Mouse (Mus musculus) intestine, embryonic 14.5 days (tissue): ENCODE results near the gene Spon1. TPM values are rescaled to one million over a fixed set of nuclear protein-coding genes. Genes with fewer than 3 reads are reported as not detected.
A peak's percentile ranks its signal among the peaks of the same experiment; 100 is the strongest.

ENCODE experiments used
- ATAC-seq: fragments of 200-750 bp; cut with Nextera tagmentation; replicated peaks from 2 replicates; pipeline ENCODE4 v1.8.0; 2017; ENCODE audit warnings: low read depth, moderate number of reproducible peaks, moderate TSS enrichment, moderate library complexity; ENCODE audit not compliant: low FRiP score, low TSS enrichment
- DNase-seq: peaks from one replicate; pipeline ENCODE4 v3.0.0-alpha.2; 2018; ENCODE audit warnings: low spot score
- H3K27ac ChIP-seq: fragments of 300-500 bp; sonication (generic); 2 replicates; pipeline ENCODE4 v1.5.1; 2014; ENCODE audit warnings: low read depth, mild to moderate bottlenecking, control low read depth
- H3K27me3 ChIP-seq: fragments of 300-500 bp; sonication (generic); replicated peaks from 2 replicates; pipeline ENCODE4 v1.6.1; 2014; ENCODE audit warnings: low read length, control low read depth; ENCODE audit not compliant: control insufficient read depth, insufficient read depth
- H3K36me3 ChIP-seq: fragments of 300-500 bp; sonication (generic); 2 replicates; pipeline ENCODE4 v1.6.1; 2014; ENCODE audit warnings: low read length, control low read depth; ENCODE audit not compliant: control insufficient read depth, insufficient read depth
- H3K4me1 ChIP-seq: fragments of 300-500 bp; sonication (generic); replicated peaks from 2 replicates; pipeline ENCODE4 v1.6.1; 2014; ENCODE audit warnings: low read length, control low read depth, mixed read lengths; ENCODE audit not compliant: control insufficient read depth, insufficient read depth
- H3K4me2 ChIP-seq: fragments of 300-500 bp; sonication (generic); 2 replicates; pipeline ENCODE4 v1.6.1; 2014; ENCODE audit warnings: low read length
- H3K4me3 ChIP-seq: fragments of 300-500 bp; sonication (generic); 2 replicates; pipeline ENCODE4 v1.5.1; 2014; ENCODE audit warnings: low read depth, low read length, control low read depth, mixed read lengths
- H3K9ac ChIP-seq: fragments of 300-500 bp; sonication (generic); 2 replicates; pipeline ENCODE4 v1.6.1; 2014; ENCODE audit warnings: mild to moderate bottlenecking, low read length
- H3K9me3 ChIP-seq: fragments of 300-500 bp; sonication (generic); 2 replicates; pipeline ENCODE4 v1.6.1; 2016; ENCODE audit warnings: low read length, control low read depth; ENCODE audit not compliant: control insufficient read depth
- WGBS: fragments of 180-500 bp; shearing (Covaris S2); extraction: QIAGEN DNeasy Blood & Tissue Kit; methylation state at CpG from one replicate; pipeline ENCODE4 v1.1.7; 2014; 5-methylcytosine and 5-hydroxymethylcytosine counted together
- polyA plus RNA-seq: library from polyadenylated mRNA; unstranded; fragments of >200 nt; fragmentation: Nextera tagmentation; extraction: Ambion mirVana; gene quantifications from 2 replicates; pipeline ENCODE4 v1.2.1, GENCODE M21; 2014

The Spon1 gene
- polyA plus RNA-seq, 1 experiment from 2014 or later: 12.2 TPM

DNA sequence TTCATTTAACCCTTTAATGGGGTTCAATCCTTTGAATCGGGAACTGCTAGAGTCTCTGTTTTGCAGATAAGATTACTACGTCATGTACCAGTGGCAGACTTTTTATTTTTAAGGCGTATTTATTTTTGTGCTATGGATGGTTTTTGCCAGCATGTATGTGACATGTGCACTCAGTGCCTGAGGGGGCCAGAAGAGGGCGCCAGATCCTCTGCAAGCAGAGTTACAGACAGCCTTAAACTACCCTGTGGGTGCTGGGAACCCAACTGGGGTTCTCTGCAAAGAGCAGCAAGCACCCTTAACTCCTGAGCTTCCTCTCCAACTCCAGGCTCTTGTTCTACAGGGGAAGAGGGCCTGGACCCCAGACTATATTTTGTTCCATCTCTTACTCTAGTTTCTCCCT, 23.2 kb upstream of the Spon1 start:
- H3K9ac ChIP-seq: no peak overlapping the region
- 90% methylated on average over 4 of the region's 4 CpGs for whole genome bisulfite sequencing

DNA sequence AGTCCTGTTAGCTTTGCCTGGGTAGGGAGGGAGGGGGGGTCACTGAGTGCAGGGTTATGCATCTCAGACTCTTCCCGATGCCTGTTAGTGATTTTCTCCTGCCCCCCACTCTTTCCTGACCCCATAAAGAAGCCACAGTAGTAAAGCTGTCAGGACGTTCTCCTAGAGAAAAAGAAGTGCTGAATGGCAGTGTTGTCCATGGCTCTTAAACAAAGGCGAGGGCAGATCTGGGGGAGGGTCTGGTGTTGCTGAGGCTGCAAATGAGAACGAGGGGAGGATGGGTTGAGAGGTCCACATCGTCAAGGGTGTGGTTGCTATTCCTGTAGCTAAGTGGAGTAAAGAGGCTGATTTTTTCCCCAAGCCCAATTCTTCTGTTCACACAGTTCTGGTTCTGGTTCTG, 21.8 kb upstream of the Spon1 start:
- ATAC-seq: no peak

More for the DNA sequence above, 23.2 kb upstream of the Spon1 start:
- ATAC-seq (no peak), DNase-seq (no peak)
- Histone ChIP-seq H3K4me1 (no peaks in the 10 kb centered on the region; the same call in 1 of the 2 replicates), H3K4me2 (no peak overlapping the region), H3K27me3 (no peaks in the 10 kb centered on the region), H3K27ac (no peak overlapping the region), H3K4me3 (no peak overlapping the region), H3K36me3 (no peaks in the 10 kb centered on the region), H3K9me3 (no peaks in the 10 kb centered on the region)

DNA sequence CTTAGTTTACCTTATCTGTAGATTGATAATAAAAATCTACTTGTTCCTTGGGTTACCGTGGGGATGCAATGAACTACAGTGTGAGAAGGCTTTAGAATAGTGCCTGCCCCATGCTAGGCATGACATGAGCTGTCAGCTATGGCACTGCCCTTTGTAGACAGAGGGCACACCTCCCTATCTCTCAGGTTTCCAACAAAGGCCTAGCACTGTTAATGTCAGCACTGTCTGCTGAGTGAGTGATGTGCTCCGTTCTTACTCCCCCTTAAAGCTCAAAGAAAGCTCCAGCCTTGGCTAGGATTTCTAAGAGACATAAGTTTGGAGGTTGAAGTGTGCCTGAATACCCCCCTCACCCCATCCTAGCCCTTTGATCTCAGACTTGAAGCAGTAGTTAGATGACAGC, 9.2 kb upstream of the Spon1 start:
- DNase-seq (no peak), ATAC-seq (no peak)
- no peaks in the 10 kb centered on the region for H3K27me3 ChIP-seq
- H3K9ac ChIP-seq: no peak overlapping the region
- H3K4me1 ChIP-seq: no peaks in the 10 kb centered on the region
- WGBS: 88% methylated on average over 2 of the region's 2 CpGs
- H3K27ac ChIP-seq: no peak overlapping the region
- no peak overlapping the region for H3K4me3 ChIP-seq
- no peak overlapping the region for H3K4me2 ChIP-seq
- no peaks in the 10 kb centered on the region for H3K9me3 ChIP-seq
- no peaks in the 10 kb centered on the region for H3K36me3 ChIP-seq

More for the DNA sequence above, 21.8 kb upstream of the Spon1 start:
- no peak for DNase-seq
- no peak overlapping the region for H3K9ac ChIP-seq
- H3K4me2 ChIP-seq: no peak overlapping the region
- no peak overlapping the region for H3K27ac ChIP-seq
- 12% methylated on average over 5 of the region's 5 CpGs for WGBS
- H3K4me1 ChIP-seq: no peaks in the 10 kb centered on the region; the same call in 1 of the 2 replicates
- H3K9me3 ChIP-seq: no peaks in the 10 kb centered on the region
- H3K36me3 ChIP-seq: no peaks in the 10 kb centered on the region
- H3K4me3 ChIP-seq: no peak overlapping the region
- H3K27me3 ChIP-seq: no peaks in the 10 kb centered on the region

DNA sequence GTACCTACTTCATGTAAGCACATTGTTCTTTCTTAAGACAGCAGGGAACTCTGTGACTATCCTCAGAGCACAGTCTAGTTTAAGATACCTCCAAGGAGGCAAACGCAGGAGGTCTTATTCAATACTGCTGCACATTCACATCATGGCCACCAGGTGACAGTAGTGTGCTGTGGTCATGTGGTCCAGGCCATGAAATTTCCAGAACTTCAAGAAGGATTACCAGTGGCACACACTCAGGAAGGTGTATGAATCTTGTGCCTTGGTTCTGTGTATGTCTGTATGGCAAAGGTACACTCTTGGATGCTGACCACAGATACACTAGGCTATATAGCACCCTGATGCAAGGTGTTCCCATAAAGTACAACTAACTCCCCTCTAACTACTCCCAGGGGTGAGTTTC, 6.6 kb upstream of the Spon1 start:
- Histone ChIP-seq H3K9me3 (no peaks in the 10 kb centered on the region), H3K4me1 (no peaks in the 10 kb centered on the region), H3K27ac (no peak overlapping the region), H3K9ac (no peak overlapping the region), H3K27me3 (no peaks in the 10 kb centered on the region), H3K4me3 (no peak overlapping the region), H3K36me3 (no peaks in the 10 kb centered on the region), H3K4me2 (no peak overlapping the region)
- WGBS: 15% methylated on average over 1 of the region's 1 CpGs
- DNase-seq (peak; percentile 73), ATAC-seq (peak; percentile 58; the same call in 1 of the 2 replicates)

DNA sequence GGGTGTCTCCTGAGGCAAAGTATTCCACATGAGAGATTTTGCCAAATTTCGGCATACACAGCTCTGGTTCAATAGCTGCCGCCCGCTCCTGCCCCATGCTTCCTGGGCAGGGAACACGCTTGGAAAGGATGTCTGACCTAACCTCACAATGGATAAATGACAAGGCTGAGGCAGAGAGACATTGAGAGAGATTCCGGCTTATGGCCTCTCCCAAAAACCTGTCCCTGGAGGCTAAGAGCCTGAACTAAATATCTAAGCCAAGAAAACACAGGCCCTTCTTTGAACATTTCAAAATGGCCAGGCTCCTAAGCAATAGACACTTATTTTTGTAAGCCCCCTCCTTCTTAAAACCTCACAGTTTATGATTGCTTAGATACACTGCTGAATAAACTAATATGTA, 665 bp upstream of the Spon1 start:
- no peak for ATAC-seq
- WGBS: 90% methylated on average over 5 of the region's 5 CpGs
- H3K9ac ChIP-seq: no peak overlapping the region

DNA sequence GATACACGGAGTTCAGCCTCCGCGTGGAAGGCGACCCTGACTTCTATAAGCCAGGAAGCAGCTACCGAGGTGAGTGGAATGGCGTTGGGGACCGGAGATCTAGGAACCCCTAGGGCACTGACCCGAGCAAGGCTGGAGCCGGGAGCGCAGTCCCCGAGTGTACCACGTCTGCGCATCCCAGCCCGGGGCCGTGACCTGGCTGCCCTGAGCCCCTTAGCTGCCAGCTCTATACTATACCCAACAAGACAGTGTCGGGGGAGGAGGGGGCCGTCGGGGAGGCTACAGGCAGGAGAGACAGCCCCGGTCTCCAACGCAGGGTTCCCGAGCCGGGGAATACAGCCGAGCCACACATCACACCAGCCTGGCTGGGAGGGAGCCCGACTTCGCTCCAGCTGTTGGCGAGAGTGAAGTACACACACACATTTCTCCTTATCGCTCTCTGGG, 722 bp downstream of the Spon1 start:
- Histone ChIP-seq H3K27me3 (peaks cover 35% of the 10 kb centered on the region), H3K9ac (peak overlapping the region; percentile 39), H3K4me3 (peak overlapping the region; percentile 41), H3K27ac (no peak overlapping the region), H3K4me1 (peaks cover 10% of the 10 kb centered on the region; the same call in 1 of the 2 replicates), H3K9me3 (no peaks in the 10 kb centered on the region), H3K36me3 (no peaks in the 10 kb centered on the region), H3K4me2 (peak overlapping the region; percentile 96)
- WGBS: 2% methylated on average over 27 of the region's 27 CpGs
- ATAC-seq (peak; percentile 59; the same call in 1 of the 2 replicates), DNase-seq (peak; percentile 67)

More for the DNA sequence above, 665 bp upstream of the Spon1 start:
- Histone ChIP-seq H3K9me3 (no peaks in the 10 kb centered on the region), H3K27ac (no peak overlapping the region), H3K4me3 (no peak overlapping the region), H3K36me3 (no peaks in the 10 kb centered on the region), H3K4me2 (no peak overlapping the region; the same call in 1 of the 2 replicates), H3K27me3 (peaks cover 35% of the 10 kb centered on the region), H3K4me1 (peaks cover 10% of the 10 kb centered on the region; the same call in 1 of the 2 replicates)
- no peak for DNase-seq

DNA sequence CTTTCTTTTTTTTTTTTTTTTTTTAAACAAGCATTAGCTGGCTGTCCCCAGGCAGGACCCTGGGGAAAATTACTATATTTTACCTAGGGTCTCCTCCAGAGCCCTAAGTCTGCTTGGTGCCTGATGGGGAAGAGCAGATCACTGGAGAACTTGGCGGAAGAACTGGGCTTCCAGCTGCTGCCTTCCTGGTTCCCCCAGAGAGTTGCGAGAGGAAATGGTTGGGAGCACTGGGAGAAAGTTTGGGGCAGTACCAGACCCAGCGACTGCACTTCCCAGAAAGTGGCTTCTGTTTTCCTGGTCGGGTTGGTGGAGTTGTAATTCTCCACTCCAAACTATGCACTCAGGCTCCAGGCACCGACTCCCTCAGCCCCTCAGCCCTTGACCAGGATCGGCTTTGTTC, 1.7 kb downstream of the Spon1 start:
- Histone ChIP-seq H3K9me3 (no peaks in the 10 kb centered on the region), H3K27ac (no peak overlapping the region), H3K4me2 (peak overlapping the region; percentile 27; the same call in 1 of the 2 replicates), H3K9ac (no peak overlapping the region), H3K36me3 (no peaks in the 10 kb centered on the region), H3K27me3 (peaks cover 35% of the 10 kb centered on the region), H3K4me1 (peaks cover 10% of the 10 kb centered on the region; the same call in 1 of the 2 replicates), H3K4me3 (no peak overlapping the region)
- no peak for DNase-seq
- 29% methylated on average over 6 of the region's 6 CpGs for WGBS
- ATAC-seq: no peak

DNA sequence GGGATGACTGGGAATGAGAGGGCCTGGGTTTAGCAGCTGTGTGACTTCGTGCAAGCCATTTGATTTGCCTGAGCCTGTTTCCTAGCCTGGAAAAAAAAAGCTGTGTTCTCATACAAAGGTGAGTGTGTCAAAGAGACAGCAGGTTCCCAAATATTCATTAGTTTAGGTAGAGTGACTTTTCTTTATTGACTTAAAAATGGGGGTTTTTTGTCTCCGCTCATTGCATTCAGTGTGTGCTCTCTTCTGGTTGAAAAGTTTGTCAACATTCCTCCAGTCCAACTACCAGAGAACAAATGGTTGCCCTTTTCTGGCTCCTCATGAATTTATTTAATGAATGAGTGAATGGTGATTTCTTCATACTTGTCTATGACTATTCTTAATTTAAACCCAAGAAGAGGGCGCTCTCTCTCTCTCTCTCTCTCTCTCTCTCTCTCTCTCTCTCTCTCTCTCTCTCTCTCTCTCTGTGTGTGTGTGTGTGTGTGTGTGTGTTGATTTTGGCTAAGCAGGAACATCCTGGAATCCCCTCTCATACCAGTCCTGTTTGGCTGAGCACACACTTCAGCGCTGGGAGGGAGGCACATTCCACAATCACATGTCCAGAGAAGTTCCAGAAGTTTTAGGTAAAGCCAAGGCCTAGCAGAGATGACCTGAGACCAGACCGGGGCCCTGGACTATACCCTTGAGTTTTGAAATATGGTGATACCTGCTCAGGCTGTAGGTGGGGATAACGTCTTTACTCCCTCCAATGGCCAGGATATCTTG, 2.6 kb downstream of the Spon1 start:
- no peak for ATAC-seq
- no peak overlapping the region for H3K9ac ChIP-seq
- H3K36me3 ChIP-seq: no peaks in the 10 kb centered on the region
- H3K4me2 ChIP-seq: 0 out of 2 replicates have a peak overlapping the region, but pooled peaks have one; percentile 27
- no peak for DNase-seq
- 59% methylated on average over 6 of the region's 6 CpGs for WGBS
- no peaks in the 10 kb centered on the region for H3K9me3 ChIP-seq
- no peak overlapping the region for H3K27ac ChIP-seq
- H3K4me3 ChIP-seq: no peak overlapping the region
- peaks cover 35% of the 10 kb centered on the region for H3K27me3 ChIP-seq
- peaks cover 10% of the 10 kb centered on the region for H3K4me1 ChIP-seq

DNA sequence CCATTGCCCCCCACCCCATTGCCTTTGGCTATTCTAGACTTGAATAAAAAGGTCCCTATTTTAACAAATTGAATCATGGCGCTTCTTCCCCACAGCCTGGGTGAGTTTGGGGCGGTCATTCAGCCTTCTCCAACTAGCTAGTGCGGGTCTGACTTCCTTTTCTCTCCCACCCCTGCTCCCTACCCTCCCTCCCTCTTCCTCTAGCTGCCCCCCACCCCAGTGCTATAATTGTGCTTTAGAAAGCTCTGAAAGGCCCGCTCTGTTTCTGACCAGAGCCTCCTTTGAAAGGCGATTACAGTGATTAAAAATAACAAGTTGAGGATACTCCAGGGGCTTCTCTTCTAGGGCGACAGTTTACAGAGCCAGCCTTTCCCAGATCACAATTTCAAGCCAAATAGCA, 3.5 kb downstream of the Spon1 start:
- ATAC-seq: no peak
- Histone ChIP-seq H3K36me3 (no peaks in the 10 kb centered on the region), H3K27ac (no peak overlapping the region), H3K9ac (no peak overlapping the region), H3K4me2 (no peak overlapping the region), H3K4me3 (no peak overlapping the region), H3K9me3 (no peaks in the 10 kb centered on the region), H3K27me3 (peaks cover 35% of the 10 kb centered on the region), H3K4me1 (peaks cover 10% of the 10 kb centered on the region)
- no peak for DNase-seq
- WGBS: 38% methylated on average over 6 of the region's 6 CpGs
